Mouse (Mus musculus): ENCODE data around the gene Ptk7.

Gene Ptk7

GRCm38 (mm10) chr17:46609721-46610514 lies 19.4 kb downstream of the Ptk7 start:
- no peak for DNase-seq (ENCODE audit: low spot score in 2 of 2)

DNA sequence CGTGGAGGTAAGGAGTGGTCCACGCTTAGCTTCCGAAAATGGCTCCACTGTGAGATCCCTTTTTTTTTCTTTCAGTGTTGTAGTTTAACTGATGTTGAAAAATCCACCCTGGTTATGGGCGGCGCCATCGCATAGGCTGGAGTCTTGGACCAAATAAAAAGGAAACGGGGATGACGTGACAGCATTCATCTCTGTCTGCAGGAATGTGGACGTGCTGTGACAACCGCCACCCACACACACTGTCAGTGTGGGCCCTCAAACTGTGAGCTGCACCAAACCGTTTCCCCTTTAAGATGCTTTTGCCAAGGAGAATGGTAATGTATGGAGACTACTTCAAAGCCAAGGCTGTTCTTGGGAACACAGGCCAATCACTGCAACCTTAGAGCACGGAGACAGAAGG lies 23.3 kb downstream of the Ptk7 start:
- no peak for DNase-seq (ENCODE audit: low spot score in 2 of 2)

GRCm38 (mm10) chr17:46605126-46605525 lies 24.2 kb downstream of the Ptk7 start:
- no peak for DNase-seq (ENCODE audit: low spot score in 2 of 2)

- no peak for DNase-seq (ENCODE audit: low spot score in 2 of 2)
Measured at GRCm38 (mm10) chr17:46603229-46603628, 26.1 kb downstream of the Ptk7 start.

GRCm38 (mm10) chr17:46602212-46602611 lies 27.1 kb downstream of the Ptk7 start:
- DNase-seq (ENCODE audit: low spot score in 2 of 2), result no peak

- DNase-seq (ENCODE audit: low spot score in 2 of 2), result no peak
Measured at GRCm38 (mm10) chr17:46600569-46600968, 28.7 kb downstream of the Ptk7 start.

GRCm38 (mm10) chr17:46598963-46599362 lies 30.3 kb downstream of the Ptk7 start:
- DNase-seq (ENCODE audit: low spot score in 2 of 2), result no peak

DNA sequence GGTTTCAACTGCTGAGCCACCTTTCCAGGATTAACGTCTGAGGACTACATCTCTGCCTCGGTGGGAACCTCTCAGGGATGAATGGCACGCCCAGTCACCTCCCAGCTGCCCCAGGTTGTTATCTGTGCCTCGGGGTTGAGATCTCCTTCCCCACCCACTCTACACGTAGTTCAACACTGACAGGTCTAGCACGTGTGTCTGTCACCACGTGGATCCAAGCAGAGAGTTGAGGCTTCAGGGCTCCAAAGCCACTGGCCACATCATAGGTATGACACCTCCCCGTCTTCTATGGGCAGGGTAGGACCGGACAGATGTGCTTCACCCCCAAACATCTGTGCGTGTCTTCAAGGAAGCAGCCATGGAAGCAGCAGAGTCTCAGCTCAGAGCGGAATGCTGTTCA lies 31.3 kb downstream of the Ptk7 start:
- DNase-seq (ENCODE audit: low spot score in 2 of 2), result no peak

DNA sequence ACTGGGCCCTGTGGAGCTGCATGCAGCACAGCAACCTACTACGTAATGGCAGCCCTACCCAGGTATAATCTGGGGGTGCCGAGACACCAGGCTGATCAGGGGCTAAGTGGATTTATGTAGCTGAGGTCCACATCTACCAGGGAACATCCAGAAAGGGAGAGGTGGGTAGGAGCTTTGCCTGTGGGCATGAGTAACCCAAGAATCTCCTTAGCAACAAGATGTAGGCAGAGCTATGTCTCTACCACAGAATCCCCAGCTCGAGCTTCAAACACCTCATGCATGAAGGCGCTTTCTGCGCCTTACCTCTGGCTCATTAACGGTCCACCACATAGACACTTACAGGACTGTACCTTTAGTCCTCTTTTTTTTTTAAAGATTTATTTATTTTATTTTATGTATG lies 34.0 kb downstream of the Ptk7 start:
- no peak for DNase-seq (ENCODE audit: low spot score in 2 of 2)

- no peak for DNase-seq (ENCODE audit: low spot score in 2 of 2)
Measured at GRCm38 (mm10) chr17:46594606-46595005, 34.7 kb downstream of the Ptk7 start.

GRCm38 (mm10) chr17:46593124-46593523 lies 36.2 kb downstream of the Ptk7 start:
- no peak for DNase-seq (ENCODE audit: low spot score in 2 of 2)

- no peak for DNase-seq (ENCODE audit: low spot score in 2 of 2)
Measured at GRCm38 (mm10) chr17:46591406-46591805, 37.9 kb downstream of the Ptk7 start.

- no peak for DNase-seq (ENCODE audit: low spot score in 2 of 2)
Measured at GRCm38 (mm10) chr17:46590439-46590838, 38.9 kb downstream of the Ptk7 start.

DNA sequence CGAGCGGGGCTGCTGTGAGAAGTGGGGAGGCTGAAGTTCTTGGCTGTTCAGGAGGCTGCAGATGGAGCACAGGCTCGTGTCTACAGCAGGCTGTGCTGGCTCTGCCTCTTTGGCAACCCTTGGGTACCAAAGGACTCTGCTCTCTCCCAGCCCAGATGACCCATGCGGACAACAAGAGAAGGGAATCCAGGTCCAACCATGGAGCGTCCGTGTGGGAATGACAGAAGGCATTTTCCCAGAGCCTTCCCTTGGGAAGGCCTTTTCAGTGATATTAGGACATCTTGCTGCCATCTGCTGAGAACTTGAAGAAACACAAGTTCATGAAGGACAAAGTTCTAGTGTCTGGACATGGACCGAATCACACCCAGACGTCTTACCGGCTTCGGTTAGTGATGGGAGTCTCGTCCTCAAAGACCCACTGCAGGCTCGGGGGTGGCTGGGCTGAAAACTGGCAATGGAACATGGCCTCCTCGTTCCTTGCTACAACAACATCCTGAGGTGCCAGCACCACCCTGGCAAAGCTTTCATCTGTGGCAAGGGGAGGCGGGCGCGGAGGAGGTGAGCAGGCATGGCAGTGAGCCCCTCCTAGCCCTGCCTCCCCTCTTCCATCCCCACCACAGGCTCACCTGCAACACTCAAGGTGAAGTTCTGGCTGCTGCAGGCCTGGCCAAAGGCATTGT lies 39.5 kb downstream of the Ptk7 start:
- no peak for DNase-seq (ENCODE audit: low spot score in 2 of 2)

- DNase-seq (ENCODE audit: low spot score in 2 of 2), result no peak
Measured at GRCm38 (mm10) chr17:46588913-46589312, 40.4 kb downstream of the Ptk7 start.

DNA sequence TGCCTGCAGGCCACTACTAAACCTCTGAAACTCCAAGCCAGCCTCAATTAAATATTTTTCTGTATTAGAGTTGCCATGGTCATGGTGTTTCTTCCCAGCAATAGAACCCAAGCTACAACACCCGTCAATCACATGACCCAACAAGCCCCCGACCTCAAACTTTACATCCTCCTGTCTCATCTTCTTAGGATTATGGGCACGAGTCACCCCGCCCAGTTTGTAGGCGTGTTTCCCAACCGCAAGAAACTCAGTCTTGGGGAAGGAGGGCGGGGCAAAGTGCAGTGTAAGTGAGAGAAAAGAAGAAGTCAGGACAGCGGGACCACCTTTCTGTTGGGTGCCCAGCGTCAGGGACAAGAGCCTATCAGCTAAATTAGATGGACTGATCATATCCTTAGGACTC lies 41.1 kb downstream of the Ptk7 start:
- no peak for DNase-seq (ENCODE audit: low spot score in 2 of 2)

DNA sequence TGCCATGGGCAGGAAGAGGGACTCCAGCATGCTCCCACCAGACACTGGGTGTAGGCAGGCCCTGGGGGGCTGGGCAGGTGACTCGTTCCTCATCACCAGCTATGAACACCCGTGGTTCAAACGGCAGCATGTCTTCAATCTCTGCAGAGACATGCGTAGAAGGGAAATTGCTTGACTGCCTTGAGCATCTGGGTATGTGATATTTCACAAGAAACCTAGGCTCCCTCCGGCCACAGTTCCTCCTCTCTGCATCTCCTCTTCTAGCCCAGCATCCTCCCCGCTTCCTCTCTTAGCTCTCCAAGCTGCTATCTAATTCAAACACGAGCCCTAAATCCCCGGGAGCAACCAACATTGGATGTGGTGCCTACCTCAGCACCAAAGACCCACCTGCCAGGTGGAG lies 43.0 kb downstream of the Ptk7 start:
- DNase-seq (ENCODE audit: low spot score in 2 of 2), result no peak

GRCm38 (mm10) chr17:46578650-46579049 lies 50.7 kb downstream of the Ptk7 start:
- DNase-seq (ENCODE audit: low spot score in 2 of 2), result no peak

GRCm38 (mm10) chr17:46576070-46576469 lies 53.2 kb downstream of the Ptk7 start:
- peak; percentile 17 to 58 for DNase-seq (ENCODE audit: low spot score in 2 of 2)

- no peak for DNase-seq (ENCODE audit: low spot score in 2 of 2)
Measured at GRCm38 (mm10) chr17:46574535-46574934, 54.8 kb downstream of the Ptk7 start.

DNA sequence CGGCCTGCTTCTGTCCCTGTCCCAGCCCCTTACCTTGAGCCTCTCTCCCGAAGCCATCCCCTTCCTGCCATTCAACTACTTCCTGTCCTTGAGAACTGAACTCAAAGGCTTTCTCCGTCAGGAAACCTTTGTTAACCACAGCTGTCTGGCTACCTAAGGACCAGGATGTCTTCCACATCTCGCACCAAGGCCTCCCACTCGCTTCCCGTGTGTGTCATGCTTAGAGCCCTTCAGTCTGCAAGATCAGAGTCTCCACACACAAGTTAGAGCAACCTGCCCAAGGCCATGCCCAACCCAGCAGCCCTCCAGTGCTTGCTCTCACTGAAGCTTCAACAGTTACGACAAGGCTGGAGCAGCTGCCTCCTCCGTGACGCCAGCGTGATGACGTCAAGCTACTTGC lies 58.3 kb downstream of the Ptk7 start:
- no peak for DNase-seq (ENCODE audit: low spot score in 2 of 2)

- DNase-seq (ENCODE audit: low spot score in 2 of 2), result no peak
Measured at GRCm38 (mm10) chr17:46559146-46559545, 70.2 kb downstream of the Ptk7 start.

DNA sequence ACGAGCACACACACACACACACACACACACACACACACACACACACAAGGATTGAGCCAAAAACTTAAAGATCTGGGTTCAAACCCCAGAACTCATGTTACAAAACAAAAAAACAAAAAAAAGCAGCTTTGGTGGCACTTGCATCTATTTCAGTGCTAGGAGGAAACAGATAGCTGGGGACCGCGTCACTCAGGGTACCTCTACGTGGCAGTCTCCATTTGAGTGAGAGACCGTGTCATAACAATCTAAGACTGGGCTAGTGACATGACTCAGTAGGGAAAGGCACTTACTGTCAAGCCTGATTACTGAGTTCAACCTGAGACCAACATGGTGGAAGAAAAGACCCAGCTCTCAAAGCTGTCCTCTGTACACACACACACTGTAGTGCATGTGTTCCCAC lies 71.2 kb downstream of the Ptk7 start:
- no peak for DNase-seq (ENCODE audit: low spot score in 2 of 2)
